8 mouse cellular contexts compared by ENCODE assay signal in genomic region chr11:109611303-109612149, GRCm38 (mm10). TPM values are rescaled to one million over a fixed set of nuclear protein-coding genes. Genes with fewer than 3 reads are reported as not detected.
DNase-seq lines count a peak whose midpoint lies in the region; ATAC-seq lines count a peak whose summit lies in the region.

TSS of gene Wipi1 (minus strand) at chr11:109611967.

- no peaks in the 10 kb centered on the region for H3K9me3 ChIP-seq in heart, embryonic 13.5 days
- H3K9me3 ChIP-seq in liver, embryonic 12.5 days (replicated peaks), result no peaks in the 10 kb centered on the region
- H3K9me3 ChIP-seq in stomach, embryonic 15.5 days, result no peaks in the 10 kb centered on the region

- peak within 1 kb of the TSS; percentile 91 for H3K9ac ChIP-seq in heart, embryonic 13.5 days
- peak within 1 kb of the TSS; percentile 85 for H3K9ac ChIP-seq in liver, embryonic 12.5 days
- H3K9ac ChIP-seq in stomach, embryonic 15.5 days, result peak within 1 kb of the TSS; percentile 67

- DNase-seq in CD4-positive, CD25-positive, alpha-beta regulatory T cell, adult 2 months (ENCODE audit: low read depth, low spot score), result peak; percentile 95
- peak; percentile 83 for DNase-seq in fat pad, adult 2 months (ENCODE audit: extremely low read depth, low read depth, low spot score)
- DNase-seq in kidney, postnatal 10 days, result peak; percentile 100
- peak; percentile 97 for DNase-seq in natural killer cell, adult 2 months (ENCODE audit: low spot score in 2 of 2)

- H3K27ac ChIP-seq in brown adipose tissue, adult 24 weeks (replicated peaks; ENCODE audit: low read depth, low read length), result peak within 1 kb of the TSS; percentile 9
- H3K27ac ChIP-seq in heart, embryonic 13.5 days (replicated peaks), result peak within 1 kb of the TSS; percentile 88
- peak within 1 kb of the TSS; percentile 99 for H3K27ac ChIP-seq in liver, embryonic 12.5 days
- H3K27ac ChIP-seq in stomach, embryonic 15.5 days, result peak within 1 kb of the TSS; percentile 87

- H3K4me2 ChIP-seq in heart, embryonic 13.5 days, result peak within 1 kb of the TSS; percentile 87
- peak within 1 kb of the TSS; percentile 88 for H3K4me2 ChIP-seq in liver, embryonic 12.5 days
- H3K4me2 ChIP-seq in stomach, embryonic 15.5 days, result peak within 1 kb of the TSS; percentile 82

- no peaks in the 10 kb centered on the region for H3K36me3 ChIP-seq in heart, embryonic 13.5 days
- H3K36me3 ChIP-seq in liver, embryonic 12.5 days, result no peaks in the 10 kb centered on the region; the same call in none of the 2 replicates
- no peaks in the 10 kb centered on the region for H3K36me3 ChIP-seq in stomach, embryonic 15.5 days

- under 1% methylated on average over 58 of the region's 58 CpGs for WGBS in heart, embryonic 13.5 days
- under 1% methylated on average over 58 of the region's 58 CpGs for whole genome bisulfite sequencing in liver, embryonic 12.5 days (ENCODE audit: insufficient replicate concordance)
- WGBS in stomach, embryonic 15.5 days, result under 1% methylated on average over 57 of the region's 58 CpGs

- peaks cover 4% of the 10 kb centered on the region; the same call in 1 of the 2 replicates for H3K4me1 ChIP-seq in brown adipose tissue, adult 24 weeks (ENCODE audit: control insufficient read depth, insufficient read depth, insufficient read length, low read length)
- peaks cover 30% of the 10 kb centered on the region for H3K4me1 ChIP-seq in heart, embryonic 13.5 days
- peaks cover 71% of the 10 kb centered on the region for H3K4me1 ChIP-seq in liver, embryonic 12.5 days
- H3K4me1 ChIP-seq in stomach, embryonic 15.5 days, result peaks cover 13% of the 10 kb centered on the region

- ATAC-seq in heart, embryonic 13.5 days (ENCODE audit: extremely low read depth, insufficient number of reproducible peaks, low FRiP score, low TSS enrichment), result peak; percentile 96
- ATAC-seq in liver, embryonic 12.5 days, result peak; percentile 91
- ATAC-seq in stomach, embryonic 15.5 days (ENCODE audit: insufficient read depth, low FRiP score, low read depth), result peak; percentile 96

- H3K4me3 ChIP-seq in brown adipose tissue, adult 24 weeks (ENCODE audit: insufficient read depth, low read depth, low read length), result peak within 1 kb of the TSS; percentile 71
- H3K4me3 ChIP-seq in heart, embryonic 13.5 days, result peak within 1 kb of the TSS; percentile 79
- H3K4me3 ChIP-seq in liver, embryonic 12.5 days, result peak within 1 kb of the TSS; percentile 77
- peak within 1 kb of the TSS; percentile 77 for H3K4me3 ChIP-seq in stomach, embryonic 15.5 days (replicated peaks)

- H3K27me3 ChIP-seq in heart, embryonic 13.5 days (replicated peaks), result no peaks in the 10 kb centered on the region
- no peaks in the 10 kb centered on the region for H3K27me3 ChIP-seq in liver, embryonic 12.5 days (replicated peaks)
- H3K27me3 ChIP-seq in stomach, embryonic 15.5 days (replicated peaks), result no peaks in the 10 kb centered on the region

RNA-seq across cellular contexts. Expression of gene Wipi1, which starts in this region (rescaled TPM):
- polyA plus RNA-seq in brown adipose tissue, adult 24 weeks (2012; ENCODE audit: insufficient read depth, insufficient read length, missing spikeins), result 16.2 and 25.2 TPM in 2 replicates
- polyA plus RNA-seq in heart, embryonic 13.5 days (2015; fragmentation: Nextera tagmentation; extraction: Ambion mirVana), result 44.7 and 48.0 TPM in 2 replicates
- polyA plus RNA-seq in liver, embryonic 12.5 days (2016; fragmentation: Nextera tagmentation; extraction: Ambion mirVana), result 31.7 and 33.5 TPM in 2 replicates
- 36.4 and 37.5 TPM in 2 replicates for polyA plus RNA-seq in stomach, embryonic 15.5 days (2015; fragmentation: Nextera tagmentation; extraction: Ambion mirVana)

Comparison
In these comparisons a context has a peak if more than half of its experiments do, and no peak if none do; other contexts are left out.
1. Peak in every context shown above with its lines: DNase-seq, ATAC-seq, H3K4me3 ChIP-seq and H3K27ac ChIP-seq.
2. H3K27ac ChIP-seq: peak in every context shown above with its lines; median percentile 99 in liver, embryonic 12.5 days; 88 in heart, embryonic 13.5 days; 87 in stomach, embryonic 15.5 days; 9 in brown adipose tissue, adult 24 weeks.